8 mouse cellular contexts compared by ENCODE assay signal in the genomic region with DNA sequence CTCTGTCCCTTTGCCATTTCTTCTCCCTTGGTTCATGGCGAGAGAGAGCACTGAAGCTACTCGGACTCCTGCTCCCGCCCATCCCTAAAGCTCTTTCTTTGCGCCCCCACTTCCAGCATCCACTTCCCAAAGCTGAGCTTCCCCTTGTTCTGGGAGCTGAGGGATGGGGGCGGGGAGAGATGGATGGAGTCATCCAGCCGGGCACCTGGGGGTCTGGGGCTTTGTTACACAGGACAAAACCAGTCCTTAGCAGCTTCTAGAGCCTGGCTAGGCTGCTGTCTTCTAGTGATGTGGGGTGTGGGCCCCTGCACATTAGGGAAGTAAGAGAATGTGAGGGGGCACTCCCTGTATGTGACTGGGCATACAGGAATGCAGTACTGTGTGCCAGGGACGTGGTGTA. TPM values are rescaled to one million over a fixed set of nuclear protein-coding genes. Genes with fewer than 3 reads are reported as not detected.
DNase-seq lines count a peak whose midpoint lies in the region; ATAC-seq and TF ChIP-seq lines count a peak whose summit lies in the region.
"Had no signal": no experiment of that assay in that cellular context is flagged by ENCODE, and none has a peak within 500 bp of the region (broad histone marks: within the 10 kb centered on the region; RNA-seq: fewer than 3 reads in every experiment).

No protein-coding gene starts in this region.

- peaks cover 13% of the 10 kb centered on the region for H3K27me3 ChIP-seq in embryonic facial prominence, embryonic 14.5 days (replicated peaks; ENCODE audit: control insufficient read depth, insufficient read depth, low read length)
- H3K27me3 ChIP-seq in intestine, embryonic 15.5 days (replicated peaks): peaks cover 9% of the 10 kb centered on the region
- H3K27me3 ChIP-seq in midbrain, postnatal 0 days (ENCODE audit: insufficient read depth, low read length): no peaks in the 10 kb centered on the region; the same call in 1 of the 2 replicates

- H3K4me2 ChIP-seq in embryonic facial prominence, embryonic 14.5 days (ENCODE audit: low read depth, low read length): peak overlapping the region; percentile 55
- peak overlapping the region; percentile 56 for H3K4me2 ChIP-seq in intestine, embryonic 15.5 days (replicated peaks)
- H3K4me2 ChIP-seq in midbrain, postnatal 0 days (ENCODE audit: low read depth, low read length, poor library complexity, severe bottlenecking): peak overlapping the region; percentile 50

- ATAC-seq in embryonic facial prominence, embryonic 14.5 days (ENCODE audit: low read depth): peak; percentile 54
- no peak for ATAC-seq in intestine, embryonic 15.5 days
- peak; percentile 76 for ATAC-seq in midbrain, postnatal 0 days (ENCODE audit: low FRiP score)
- ATAC-seq in erythroid progenitor cell, adult 5-6 weeks (replicated peaks; ENCODE audit: low FRiP score, poor library complexity, severe bottlenecking): no peak

- TF ChIP-seq CTCF in midbrain, postnatal 0 days (IDR thresholded peaks at IDR 0.05): no peak

- WGBS in embryonic facial prominence, embryonic 14.5 days: 11% methylated on average over 5 of the region's 7 CpGs
- WGBS in intestine, embryonic 15.5 days: 24% methylated on average over 7 of the region's 7 CpGs
- WGBS in midbrain, postnatal 0 days: 27% methylated on average over 7 of the region's 7 CpGs

- H3K9ac ChIP-seq in embryonic facial prominence, embryonic 14.5 days (ENCODE audit: low read depth, low read length): peak overlapping the region; percentile 55
- H3K9ac ChIP-seq in intestine, embryonic 15.5 days: no peak overlapping the region
- peak overlapping the region; percentile 62 for H3K9ac ChIP-seq in midbrain, postnatal 0 days (replicated peaks; ENCODE audit: low read length, poor library complexity, severe bottlenecking)

- H3K4me1 ChIP-seq in embryonic facial prominence, embryonic 14.5 days (ENCODE audit: control insufficient read depth, insufficient read depth, low read length): no peaks in the 10 kb centered on the region
- H3K4me1 ChIP-seq in intestine, embryonic 15.5 days (replicated peaks): no peaks in the 10 kb centered on the region
- H3K4me1 ChIP-seq in midbrain, postnatal 0 days (ENCODE audit: insufficient read depth, low read length): no peaks in the 10 kb centered on the region

- H3K4me3 ChIP-seq in embryonic facial prominence, embryonic 14.5 days (ENCODE audit: low read depth, low read length): peak overlapping the region; percentile 41
- H3K4me3 ChIP-seq in intestine, embryonic 15.5 days (replicated peaks): peak overlapping the region; percentile 22; the same call in 1 of the 2 replicates
- H3K4me3 ChIP-seq in midbrain, postnatal 0 days (ENCODE audit: low read depth, low read length): peak overlapping the region; percentile 46

- peak; percentile 2 to 4 for DNase-seq in lung, adult 18-20 months
- no peak for DNase-seq in lung, postnatal 10 days
- DNase-seq in embryonic facial prominence, embryonic 14.5 days (ENCODE audit: low spot score): no peak
- DNase-seq in midbrain, postnatal 0 days (ENCODE audit: low spot score): peak; percentile 15
- no peak for DNase-seq in urinary bladder, postnatal 36 days (ENCODE audit: low spot score in 2 of 2)

- H3K9me3 ChIP-seq in embryonic facial prominence, embryonic 14.5 days (ENCODE audit: control insufficient read depth, low read length): no peaks in the 10 kb centered on the region
- H3K9me3 ChIP-seq in intestine, embryonic 15.5 days: no peaks in the 10 kb centered on the region
- H3K9me3 ChIP-seq in midbrain, postnatal 0 days (ENCODE audit: low read length): no peaks in the 10 kb centered on the region
- H3K9me3 ChIP-seq: megakaryocyte, embryonic 14.5 days had no signal

- H3K27ac ChIP-seq in embryonic facial prominence, embryonic 14.5 days (replicated peaks; ENCODE audit: low read depth, low read length): no peak overlapping the region
- H3K27ac ChIP-seq in intestine, embryonic 15.5 days: no peak overlapping the region
- peak overlapping the region; percentile 86 for H3K27ac ChIP-seq in midbrain, postnatal 0 days (ENCODE audit: low read depth, low read length)

- no peaks in the 10 kb centered on the region for H3K36me3 ChIP-seq in embryonic facial prominence, embryonic 14.5 days (ENCODE audit: control insufficient read depth, insufficient read depth, low read length)
- H3K36me3 ChIP-seq in intestine, embryonic 15.5 days: no peaks in the 10 kb centered on the region
- no peaks in the 10 kb centered on the region for H3K36me3 ChIP-seq in midbrain, postnatal 0 days (ENCODE audit: insufficient read depth, low read length)

RNA-seq across cellular contexts. Expression of gene Pak3, which starts 0.5 kb away (rescaled TPM):
- polyA plus RNA-seq in embryonic facial prominence, embryonic 14.5 days (2014; fragmentation: Nextera tagmentation; extraction: Ambion mirVana): 24.3 and 29.2 TPM in 2 replicates
- polyA plus RNA-seq in intestine, embryonic 15.5 days (2015; fragmentation: Nextera tagmentation; extraction: Ambion mirVana): 8.7 and 8.9 TPM in 2 replicates
- total RNA-seq in midbrain, postnatal 0 days (2014; rRNA removed): 348 and 365 TPM in 2 replicates
- 284 and 286 TPM in 2 replicates for polyA plus RNA-seq in midbrain, postnatal 0 days (2015; fragmentation: Nextera tagmentation; extraction: Ambion mirVana)
- total RNA-seq in erythroid progenitor cell, adult 5-6 weeks (2015; ENCODE audit: low replicate concordance): not detected in 2 replicates
- total RNA-seq in erythroid progenitor cell, adult 5-6 weeks (2017; ENCODE audit: low replicate concordance): not detected in 2 replicates

Comparison
In these comparisons a context has a peak if more than half of its experiments do, and no peak if none do; other contexts are left out.
1. DNase-seq: peak in lung, adult 18-20 months (2 of 2) and midbrain, postnatal 0 days (single experiment); none in lung, postnatal 10 days (single experiment), embryonic facial prominence, embryonic 14.5 days (single experiment) and urinary bladder, postnatal 36 days (0 of 2).
2. ATAC-seq: peak in embryonic facial prominence, embryonic 14.5 days (single experiment) and midbrain, postnatal 0 days (single experiment); none in intestine, embryonic 15.5 days (single experiment) and erythroid progenitor cell, adult 5-6 weeks (single experiment).
3. Peak in every context shown above with its lines, with median percentiles within 50 percentile points of each other: H3K4me2 ChIP-seq and H3K4me3 ChIP-seq.